Mouse (Mus musculus): ENCODE measurements around the gene Stard13. TPM values are rescaled to one million over a fixed set of nuclear protein-coding genes. Genes with fewer than 3 reads are reported as not detected.

Stard13 gene
- total and polyA plus RNA-seq, 3 experiments = not detected

- no peak for TF ChIP-seq MYC (IDR thresholded peaks at IDR 0.05; ENCODE audit: low read depth, low read length)
Measured at GRCm38 (mm10) chr5:151277927-151278326, 44.3 kb upstream of the Stard13 start (continued).

GRCm38 (mm10) chr5:151275986-151276385 lies 42.4 kb upstream of the Stard13 start:
- H3K4me3 ChIP-seq (ENCODE audit: control insufficient read depth in 1 of 2, insufficient read depth in 1 of 2, low read depth in 2 of 2, low read length in 2 of 2) = no peak overlapping the region
- no peak overlapping the region for H3K27ac ChIP-seq (ENCODE audit: control insufficient read depth, low read depth, low read length)
- no peaks in the 10 kb centered on the region for H3K9me3 ChIP-seq (replicated peaks; ENCODE audit: insufficient read depth, low read length)
- no peaks in the 10 kb centered on the region for H3K4me1 ChIP-seq (ENCODE audit: control insufficient read depth in 1 of 2, insufficient read depth in 2 of 2, low read length in 2 of 2)
- no peak for DNase-seq (ENCODE audit: low read depth, low spot score)
- no peaks in the 10 kb centered on the region for H3K36me3 ChIP-seq (ENCODE audit: control insufficient read depth in 1 of 2, insufficient read depth in 2 of 2, low read length in 2 of 2)
- no peaks in the 10 kb centered on the region for H3K27me3 ChIP-seq (ENCODE audit: control insufficient read depth in 1 of 2, insufficient read depth in 2 of 2, low read length in 2 of 2)
- H3K79me2 ChIP-seq (ENCODE audit: control insufficient read depth, insufficient read depth, low read length, poor library complexity) = no peaks in the 10 kb centered on the region
- H3K9ac ChIP-seq (ENCODE audit: control insufficient read depth, low read depth, low read length, poor library complexity, severe bottlenecking) = no peak overlapping the region
- TF ChIP-seq RCOR1 (IDR thresholded peaks at IDR 0.05; ENCODE audit: low read depth, low read length) = no peak
- no peak for TF ChIP-seq ZC3H11A (IDR thresholded peaks at IDR 0.05; ENCODE audit: low read depth, low read length)
- no peak for TF ChIP-seq MAZ (IDR thresholded peaks at IDR 0.05; ENCODE audit: low read depth, low read length)
- no peak for TF ChIP-seq ZMIZ1 (IDR thresholded peaks at IDR 0.05; ENCODE audit: low read depth, low read length)
- TF ChIP-seq TBP (IDR thresholded peaks at IDR 0.05; ENCODE audit: low read depth, low read length) = no peak
- no peak for TF ChIP-seq USF1 (IDR thresholded peaks at IDR 0.05; ENCODE audit: low read depth, low read length)
- TF ChIP-seq MYC (IDR thresholded peaks at IDR 0.05; ENCODE audit: low read depth, low read length) = no peak
- TF ChIP-seq MYB (IDR thresholded peaks at IDR 0.05; ENCODE audit: low read depth, low read length) = no peak

GRCm38 (mm10) chr5:151274265-151274664 lies 40.6 kb upstream of the Stard13 start:
- Histone ChIP-seq H3K27ac (ENCODE audit: control insufficient read depth, low read depth, low read length) (no peak overlapping the region), H3K79me2 (ENCODE audit: control insufficient read depth, insufficient read depth, low read length, poor library complexity) (no peaks in the 10 kb centered on the region), H3K9ac (ENCODE audit: control insufficient read depth, low read depth, low read length, poor library complexity, severe bottlenecking) (no peak overlapping the region), H3K4me3 (ENCODE audit: control insufficient read depth in 1 of 2, insufficient read depth in 1 of 2, low read depth in 2 of 2, low read length in 2 of 2) (no peak overlapping the region), H3K4me1 (ENCODE audit: control insufficient read depth in 1 of 2, insufficient read depth in 2 of 2, low read length in 2 of 2) (no peaks in the 10 kb centered on the region), H3K36me3 (ENCODE audit: control insufficient read depth in 1 of 2, insufficient read depth in 2 of 2, low read length in 2 of 2) (no peaks in the 10 kb centered on the region), H3K27me3 (ENCODE audit: control insufficient read depth in 1 of 2, insufficient read depth in 2 of 2, low read length in 2 of 2) (no peaks in the 10 kb centered on the region), H3K9me3 (replicated peaks; ENCODE audit: insufficient read depth, low read length) (no peaks in the 10 kb centered on the region)
- DNase-seq (ENCODE audit: low read depth, low spot score) = no peak
- TF ChIP-seq MXI1 (IDR thresholded peaks at IDR 0.05; ENCODE audit: low read depth, low read length) = no peak
- no peak for TF ChIP-seq EP300 (IDR thresholded peaks at IDR 0.05; ENCODE audit: low read depth in 1 of 2, low read length in 2 of 2)
- TF ChIP-seq POLR2A (IDR thresholded peaks at IDR 0.05; ENCODE audit: control insufficient read depth in 1 of 2, insufficient read depth in 1 of 2, low read depth in 1 of 2, low read length in 2 of 2, poor library complexity in 1 of 2) = no peak

GRCm38 (mm10) chr5:151270815-151271214 lies 37.2 kb upstream of the Stard13 start:
- Histone ChIP-seq H3K9me3 (replicated peaks; ENCODE audit: insufficient read depth, low read length) (no peaks in the 10 kb centered on the region), H3K4me1 (ENCODE audit: control insufficient read depth in 1 of 2, insufficient read depth in 2 of 2, low read length in 2 of 2) (no peaks in the 10 kb centered on the region), H3K27ac (ENCODE audit: control insufficient read depth, low read depth, low read length) (no peak overlapping the region), H3K79me2 (ENCODE audit: control insufficient read depth, insufficient read depth, low read length, poor library complexity) (no peaks in the 10 kb centered on the region), H3K27me3 (ENCODE audit: control insufficient read depth in 1 of 2, insufficient read depth in 2 of 2, low read length in 2 of 2) (no peaks in the 10 kb centered on the region), H3K4me3 (ENCODE audit: control insufficient read depth in 1 of 2, insufficient read depth in 1 of 2, low read depth in 2 of 2, low read length in 2 of 2) (no peak overlapping the region), H3K36me3 (ENCODE audit: control insufficient read depth in 1 of 2, insufficient read depth in 2 of 2, low read length in 2 of 2) (no peaks in the 10 kb centered on the region), H3K9ac (ENCODE audit: control insufficient read depth, low read depth, low read length, poor library complexity, severe bottlenecking) (no peak overlapping the region)
- no peak for DNase-seq (ENCODE audit: low read depth, low spot score)
- TF ChIP-seq TAL1 (IDR thresholded peaks at IDR 0.05; ENCODE audit: low read length) (no peak), NELFE (IDR thresholded peaks at IDR 0.05; ENCODE audit: low read depth, low read length) (no peak), RCOR1 (IDR thresholded peaks at IDR 0.05; ENCODE audit: low read depth, low read length) (no peak), MYB (IDR thresholded peaks at IDR 0.05; ENCODE audit: low read depth, low read length) (no peak), ZNF384 (IDR thresholded peaks at IDR 0.05; ENCODE audit: low read depth, low read length) (no peak), NRF1 (IDR thresholded peaks at IDR 0.05; ENCODE audit: insufficient read depth, low read depth, low read length, poor library complexity, severe bottlenecking) (no peak), MAZ (IDR thresholded peaks at IDR 0.05; ENCODE audit: low read depth, low read length) (no peak), GABPA (IDR thresholded peaks at IDR 0.05; ENCODE audit: low read depth, low read length) (no peak), ZKSCAN1 (IDR thresholded peaks at IDR 0.05; ENCODE audit: low read depth, low read length) (no peak), TCF12 (IDR thresholded peaks at IDR 0.05; ENCODE audit: low read depth, low read length) (no peak), ZC3H11A (IDR thresholded peaks at IDR 0.05; ENCODE audit: low read depth, low read length) (no peak), MAFK (IDR thresholded peaks at IDR 0.05; ENCODE audit: borderline replicate concordance, low read depth, low read length) (no peak), MYC (IDR thresholded peaks at IDR 0.05; ENCODE audit: low read depth, low read length) (no peak), USF2 (IDR thresholded peaks at IDR 0.05; ENCODE audit: borderline replicate concordance in 1 of 2, insufficient read depth in 1 of 2, low read depth in 1 of 2, low read length in 2 of 2) (no peak), UBTF (IDR thresholded peaks at IDR 0.05; ENCODE audit: borderline replicate concordance, insufficient read depth, low read depth, low read length) (no peak), MEF2A (IDR thresholded peaks at IDR 0.05; ENCODE audit: extremely low read depth, insufficient replicate concordance, low read depth, low read length, poor library complexity, severe bottlenecking) (no peak), E2F4 (IDR thresholded peaks at IDR 0.05; ENCODE audit: borderline replicate concordance, low read depth, low read length) (no peak)

Data from MEL (cell line).